Mouse (Mus musculus): ENCODE measurements around the gene St3gal3. TPM values are rescaled to one million over a fixed set of nuclear protein-coding genes. Genes with fewer than 3 reads are reported as not detected.
A peak's percentile ranks its signal among the peaks of the same experiment; 100 is the strongest.

Gene St3gal3
- polyA plus RNA-seq, 1 experiment = 34.3 TPM

- 0 out of 2 replicates have a peak overlapping the region, but pooled peaks have one; percentile 13 for H3K27ac ChIP-seq (replicated peaks; ENCODE audit: low read depth, low read length)
- H3K4me3 ChIP-seq (ENCODE audit: insufficient read depth, low read depth, low read length) = no peak overlapping the region
- H3K4me1 ChIP-seq (ENCODE audit: control insufficient read depth, insufficient read depth, insufficient read length, low read length) = peaks cover 30% of the 10 kb centered on the region
Observed at GRCm38 (mm10) chr4:118059816-118060475, 74.8 kb downstream of the St3gal3 start.

- H3K4me3 ChIP-seq (ENCODE audit: insufficient read depth, low read depth, low read length) = no peak overlapping the region
- H3K4me1 ChIP-seq (ENCODE audit: control insufficient read depth, insufficient read depth, insufficient read length, low read length) = peaks cover 30% of the 10 kb centered on the region
- H3K27ac ChIP-seq (replicated peaks; ENCODE audit: low read depth, low read length) = 0 out of 2 replicates have a peak overlapping the region, but pooled peaks have one; percentile 8
Observed at GRCm38 (mm10) chr4:118058116-118058677, 76.5 kb downstream of the St3gal3 start.

- H3K27ac ChIP-seq (replicated peaks; ENCODE audit: low read depth, low read length) = no peak overlapping the region
- H3K4me3 ChIP-seq (ENCODE audit: insufficient read depth, low read depth, low read length) = no peak overlapping the region
- H3K4me1 ChIP-seq (ENCODE audit: control insufficient read depth, insufficient read depth, insufficient read length, low read length) = peaks cover 27% of the 10 kb centered on the region
Observed at GRCm38 (mm10) chr4:118057076-118057475, 77.6 kb downstream of the St3gal3 start.

- Histone ChIP-seq H3K27ac (replicated peaks; ENCODE audit: low read depth, low read length) (no peak overlapping the region), H3K4me1 (ENCODE audit: control insufficient read depth, insufficient read depth, insufficient read length, low read length) (peaks cover 12% of the 10 kb centered on the region), H3K4me3 (ENCODE audit: insufficient read depth, low read depth, low read length) (no peak overlapping the region)
Observed at GRCm38 (mm10) chr4:118054615-118055014, 80.1 kb downstream of the St3gal3 start.

GRCm38 (mm10) chr4:118053904-118054303 is 80.8 kb downstream of the St3gal3 start:
- Histone ChIP-seq H3K4me1 (ENCODE audit: control insufficient read depth, insufficient read depth, insufficient read length, low read length) (peaks cover 9% of the 10 kb centered on the region), H3K27ac (replicated peaks; ENCODE audit: low read depth, low read length) (no peak overlapping the region), H3K4me3 (ENCODE audit: insufficient read depth, low read depth, low read length) (no peak overlapping the region)

- no peak overlapping the region for H3K4me3 ChIP-seq (ENCODE audit: insufficient read depth, low read depth, low read length)
- no peak overlapping the region for H3K27ac ChIP-seq (replicated peaks; ENCODE audit: low read depth, low read length)
- H3K4me1 ChIP-seq (ENCODE audit: control insufficient read depth, insufficient read depth, insufficient read length, low read length) = no peaks in the 10 kb centered on the region
Observed at GRCm38 (mm10) chr4:118049606-118050302, 85.0 kb downstream of the St3gal3 start.

- Histone ChIP-seq H3K4me3 (ENCODE audit: insufficient read depth, low read depth, low read length) (no peak overlapping the region), H3K27ac (replicated peaks; ENCODE audit: low read depth, low read length) (no peak overlapping the region), H3K4me1 (ENCODE audit: control insufficient read depth, insufficient read depth, insufficient read length, low read length) (peaks cover 3% of the 10 kb centered on the region; the same call in 1 of the 2 replicates)
Observed at GRCm38 (mm10) chr4:118044510-118044909, 90.2 kb downstream of the St3gal3 start.

GRCm38 (mm10) chr4:118043331-118044002 is 91.2 kb downstream of the St3gal3 start:
- Histone ChIP-seq H3K27ac (replicated peaks; ENCODE audit: low read depth, low read length) (no peak overlapping the region), H3K4me1 (ENCODE audit: control insufficient read depth, insufficient read depth, insufficient read length, low read length) (peaks cover 3% of the 10 kb centered on the region; the same call in 1 of the 2 replicates), H3K4me3 (ENCODE audit: insufficient read depth, low read depth, low read length) (no peak overlapping the region)

GRCm38 (mm10) chr4:118042671-118043320 is 91.9 kb downstream of the St3gal3 start:
- Histone ChIP-seq H3K4me3 (ENCODE audit: insufficient read depth, low read depth, low read length) (no peak overlapping the region), H3K4me1 (ENCODE audit: control insufficient read depth, insufficient read depth, insufficient read length, low read length) (peaks cover 3% of the 10 kb centered on the region; the same call in 1 of the 2 replicates), H3K27ac (replicated peaks; ENCODE audit: low read depth, low read length) (no peak overlapping the region)

GRCm38 (mm10) chr4:118041145-118041544 is 93.6 kb downstream of the St3gal3 start:
- Histone ChIP-seq H3K27ac (replicated peaks; ENCODE audit: low read depth, low read length) (no peak overlapping the region), H3K4me1 (ENCODE audit: control insufficient read depth, insufficient read depth, insufficient read length, low read length) (peaks cover 3% of the 10 kb centered on the region; the same call in 1 of the 2 replicates)

GRCm38 (mm10) chr4:118040650-118041049 is 94.1 kb downstream of the St3gal3 start:
- H3K4me3 ChIP-seq (ENCODE audit: insufficient read depth, low read depth, low read length) = no peak overlapping the region
- no peak overlapping the region for H3K27ac ChIP-seq (replicated peaks; ENCODE audit: low read depth, low read length)
- peaks cover 3% of the 10 kb centered on the region; the same call in 1 of the 2 replicates for H3K4me1 ChIP-seq (ENCODE audit: control insufficient read depth, insufficient read depth, insufficient read length, low read length)

More at GRCm38 (mm10) chr4:118041145-118041544, 93.6 kb downstream of the St3gal3 start:
- no peak overlapping the region for H3K4me3 ChIP-seq (ENCODE audit: insufficient read depth, low read depth, low read length)

- Histone ChIP-seq H3K4me1 (ENCODE audit: control insufficient read depth, insufficient read depth, insufficient read length, low read length) (peaks cover 3% of the 10 kb centered on the region; the same call in 1 of the 2 replicates), H3K4me3 (ENCODE audit: insufficient read depth, low read depth, low read length) (no peak overlapping the region), H3K27ac (replicated peaks; ENCODE audit: low read depth, low read length) (no peak overlapping the region)
Observed at GRCm38 (mm10) chr4:118039964-118040363, 94.8 kb downstream of the St3gal3 start.

GRCm38 (mm10) chr4:118038023-118038422 is 96.7 kb downstream of the St3gal3 start:
- Histone ChIP-seq H3K4me3 (ENCODE audit: insufficient read depth, low read depth, low read length) (no peak overlapping the region), H3K4me1 (ENCODE audit: control insufficient read depth, insufficient read depth, insufficient read length, low read length) (peaks cover under 1% of the 10 kb centered on the region; the same call in 1 of the 2 replicates), H3K27ac (replicated peaks; ENCODE audit: low read depth, low read length) (no peak overlapping the region)

GRCm38 (mm10) chr4:118037406-118037805 is 97.3 kb downstream of the St3gal3 start:
- Histone ChIP-seq H3K27ac (replicated peaks; ENCODE audit: low read depth, low read length) (no peak overlapping the region), H3K4me1 (ENCODE audit: control insufficient read depth, insufficient read depth, insufficient read length, low read length) (no peaks in the 10 kb centered on the region), H3K4me3 (ENCODE audit: insufficient read depth, low read depth, low read length) (no peak overlapping the region)
